Mouse (Mus musculus) erythroblast, embryonic 14.5 days (primary cell): ENCODE data around the gene Fam47e.

Experiments used
- GATA1 ChIP-seq: IDR thresholded peaks from 2 replicates; pipeline ENCODE4 v1.6.1; 2012; ENCODE audit warnings: low read length, inconsistent platforms, mixed read lengths
- TAL1 ChIP-seq: IDR thresholded peaks from 3 replicates; pipeline ENCODE4 v1.6.1; 2012; ENCODE audit warnings: low read length, inconsistent platforms, mixed read lengths

GRCm38 (mm10) chr5:92633526-92633925 is 78.7 kb downstream of the Fam47e start:
- TF ChIP-seq GATA1 = no peak
- no peak for TF ChIP-seq TAL1
